Mouse (Mus musculus) megakaryocyte, adult 5-6 weeks (primary cell): ENCODE results near the gene Rhbdl3. TPM values are rescaled to one million over a fixed set of nuclear protein-coding genes. Genes with fewer than 3 reads are reported as not detected.

Experiments
- ATAC-seq: 2 replicates; pipeline ENCODE4 v1.8.0; 2016; ENCODE audit warnings: mild to moderate bottlenecking, inconsistent platforms; ENCODE audit not compliant: poor library complexity, severe bottlenecking
- total RNA-seq, 2 experiments: library from RNA; stranded (forward) in 1 of 2; stranded (reverse) in 1 of 2; fragments of 153-499, 151-499 nt in 1 of 2; fragments of 221-1000, 200-1000 nt in 1 of 2; gene quantifications; 2 replicates each; pipeline versions ENCODE4 v1.2.3 to v1.2.4; 2015 to 2017

Rhbdl3 gene
- total RNA-seq, 2 experiments from 2014 or later: 0.11 to 1.5 TPM

GRCm38 (mm10) chr11:80383626-80384046, 82.9 kb downstream of the Rhbdl3 start:
- ATAC-seq: peak; percentile 59

- ATAC-seq: no peak
Observed at GRCm38 (mm10) chr11:80384461-80384860, 83.7 kb downstream of the Rhbdl3 start.

GRCm38 (mm10) chr11:80385055-80385454, 84.3 kb downstream of the Rhbdl3 start:
- ATAC-seq: no peak

- ATAC-seq: no peak
Observed at GRCm38 (mm10) chr11:80386790-80387189, 86.1 kb downstream of the Rhbdl3 start.

- ATAC-seq: no peak
Observed at GRCm38 (mm10) chr11:80389885-80390284, 89.2 kb downstream of the Rhbdl3 start.

- no peak for ATAC-seq
Observed at GRCm38 (mm10) chr11:80391407-80392120, 90.9 kb downstream of the Rhbdl3 start.

GRCm38 (mm10) chr11:80395930-80396329, 95.2 kb downstream of the Rhbdl3 start:
- ATAC-seq: no peak

- no peak for ATAC-seq
Observed at GRCm38 (mm10) chr11:80396617-80397016, 95.9 kb downstream of the Rhbdl3 start.

Other genes starting within 250 kb of the Rhbdl3 start
- 87.6 and 93.5 TPM in 2 replicates for gene Crlf3, start 219.9 kb upstream of the Rhbdl3 start, total RNA-seq (2015)
- gene Crlf3, start 219.9 kb upstream of the Rhbdl3 start, total RNA-seq (2017): 121 and 127 TPM in 2 replicates
- gene Atad5, start 211.5 kb upstream of the Rhbdl3 start, total RNA-seq (2015): 22.8 and 23.3 TPM in 2 replicates
- 18.0 and 27.4 TPM in 2 replicates for gene Atad5, start 211.5 kb upstream of the Rhbdl3 start, total RNA-seq (2017)
- gene Tefm, start 158.7 kb upstream of the Rhbdl3 start, total RNA-seq (2015): 9.7 and 11.4 TPM in 2 replicates
- gene Tefm, start 158.7 kb upstream of the Rhbdl3 start, total RNA-seq (2017): 10.4 and 11.4 TPM in 2 replicates
- 2.7 and 3.7 TPM in 2 replicates for gene Adap2, start 146.8 kb upstream of the Rhbdl3 start, total RNA-seq (2015)
- 4.2 and 5.8 TPM in 2 replicates for gene Adap2, start 146.8 kb upstream of the Rhbdl3 start, total RNA-seq (2017)
- 4.8 and 9.1 TPM in 2 replicates for gene Rnf135, start 117.1 kb upstream of the Rhbdl3 start, total RNA-seq (2015)
- gene Rnf135, start 117.1 kb upstream of the Rhbdl3 start, total RNA-seq (2017): 4.4 and 4.7 TPM in 2 replicates
- gene Rhot1, start 91.9 kb upstream of the Rhbdl3 start, total RNA-seq (2015): 42.5 and 45.0 TPM in 2 replicates
- gene Rhot1, start 91.9 kb upstream of the Rhbdl3 start, total RNA-seq (2017): 34.6 and 37.8 TPM in 2 replicates
- 3.9 and 4.1 TPM in 2 replicates for gene 5730455P16Rik, start 77.1 kb downstream of the Rhbdl3 start, total RNA-seq (2015)
- 6.0 and 7.5 TPM in 2 replicates for gene 5730455P16Rik, start 77.1 kb downstream of the Rhbdl3 start, total RNA-seq (2017)
- 350 and 374 TPM in 2 replicates for gene Zfp207, start 82.4 kb downstream of the Rhbdl3 start, total RNA-seq (2015)
- 194 and 212 TPM in 2 replicates for gene Zfp207, start 82.4 kb downstream of the Rhbdl3 start, total RNA-seq (2017)
- 62.0 and 67.1 TPM in 2 replicates for gene Psmd11, start 127.7 kb downstream of the Rhbdl3 start, total RNA-seq (2015)
- 38.8 and 73.4 TPM in 2 replicates for gene Psmd11, start 127.7 kb downstream of the Rhbdl3 start, total RNA-seq (2017)
- 2.0 and 3.2 TPM in 2 replicates for gene Cdk5r1, start 176.1 kb downstream of the Rhbdl3 start, total RNA-seq (2015)
- 3.3 and 4.5 TPM in 2 replicates for gene Cdk5r1, start 176.1 kb downstream of the Rhbdl3 start, total RNA-seq (2017)